Mouse (Mus musculus): ENCODE data around the gene Efcab11.

The Efcab11 gene

DNA sequence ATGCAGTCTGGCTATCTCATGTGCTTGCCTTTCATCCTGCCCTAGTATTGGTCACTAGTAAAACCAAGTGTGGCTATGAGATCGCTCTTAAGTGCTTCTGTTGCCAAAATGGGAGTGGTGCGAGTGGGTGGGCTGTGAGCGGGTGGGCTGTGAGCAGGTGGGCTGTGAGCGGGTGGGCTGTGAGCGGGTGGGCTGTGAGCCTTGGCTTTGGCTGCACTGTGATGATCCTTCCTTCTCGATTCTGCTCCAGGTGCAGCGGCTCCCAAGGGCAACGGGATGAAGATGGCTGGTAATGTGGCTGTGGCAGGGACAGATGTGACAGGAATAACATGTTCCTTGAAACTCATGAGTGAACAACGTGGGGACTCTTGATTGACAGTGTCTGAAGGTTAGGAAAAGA, 128.0 kb downstream of the Efcab11 start:
- no peak for DNase-seq (ENCODE audit: low read depth, low spot score)

DNA sequence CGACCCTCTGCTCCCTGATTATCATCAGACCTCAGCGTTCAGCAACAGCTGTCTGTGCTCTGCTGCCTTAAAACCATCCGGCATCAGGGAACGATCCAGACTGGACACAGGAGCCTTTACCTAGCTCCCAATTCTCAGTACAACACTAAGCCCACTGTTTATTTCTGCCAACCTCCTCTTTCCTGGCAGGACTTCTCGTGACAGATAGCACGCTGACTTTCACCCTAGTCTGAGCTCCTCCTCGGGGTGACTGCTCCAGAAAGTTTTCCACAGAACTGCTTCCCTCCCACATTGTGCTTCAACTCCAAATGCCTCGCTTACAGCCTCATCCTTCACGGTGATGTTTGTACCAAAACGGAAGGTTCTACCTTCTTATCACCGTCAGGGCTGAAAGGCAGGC, 131.3 kb downstream of the Efcab11 start:
- no peak for DNase-seq (ENCODE audit: low read depth, low spot score)

DNA sequence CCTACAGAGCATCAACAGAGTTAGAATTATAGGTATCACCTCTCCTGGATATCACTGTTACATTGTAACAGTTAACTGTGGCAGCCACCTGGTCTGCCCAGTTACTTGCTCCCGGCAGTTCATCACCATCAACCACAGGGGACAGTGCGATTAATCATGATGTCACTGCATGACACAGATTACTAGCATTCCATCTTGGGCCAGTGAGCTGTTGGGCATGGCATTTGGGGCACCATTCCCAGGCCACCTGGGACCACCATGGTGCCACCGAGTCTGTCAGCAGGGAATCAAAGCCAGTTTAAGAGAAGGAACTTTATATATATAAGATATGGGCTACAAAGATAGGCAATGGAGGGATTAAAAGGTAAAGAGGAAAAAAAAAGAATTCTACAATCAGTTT, 134.8 kb downstream of the Efcab11 start:
- no peak for DNase-seq (ENCODE audit: low read depth, low spot score)

DNA sequence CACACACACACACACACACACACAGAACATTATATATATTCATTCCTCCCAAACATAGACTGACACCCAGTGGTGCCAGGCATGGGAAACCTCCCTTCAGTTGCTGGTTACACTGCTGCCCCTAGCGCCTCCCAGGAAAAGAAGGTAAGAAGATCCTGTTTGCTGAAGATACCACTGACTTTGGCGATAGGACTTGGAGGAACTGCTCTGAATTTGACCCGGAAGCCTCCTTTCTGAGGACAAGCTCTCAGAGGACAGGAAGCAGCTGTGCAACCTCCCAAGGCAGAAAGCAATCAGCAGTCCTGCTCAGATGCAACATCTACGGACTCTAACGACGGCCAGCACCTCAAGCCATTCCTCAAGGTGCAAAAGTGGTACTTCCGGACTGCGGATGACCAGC, 142.6 kb downstream of the Efcab11 start:
- peak; percentile 60 for DNase-seq (ENCODE audit: low read depth, low spot score)

DNA sequence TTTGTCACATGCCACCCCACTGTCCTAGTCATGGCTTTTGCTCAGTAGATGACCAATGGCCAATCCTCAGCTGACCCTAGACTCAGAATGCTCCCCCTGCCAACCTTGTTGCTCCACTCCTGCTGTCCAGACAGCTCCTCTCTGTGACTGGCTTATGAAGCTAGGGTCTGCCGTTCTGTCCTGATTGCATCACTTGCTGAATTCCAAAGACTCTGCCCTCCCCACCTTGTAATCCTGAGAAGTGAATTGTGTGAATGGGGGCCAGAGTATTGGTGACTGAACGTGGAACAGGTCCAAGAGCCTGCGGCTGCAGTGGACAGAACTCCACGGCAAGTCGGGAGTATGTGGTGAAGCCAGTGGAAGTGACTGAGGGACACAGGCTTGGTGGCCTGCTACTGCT, 145.0 kb downstream of the Efcab11 start:
- DNase-seq (ENCODE audit: low read depth, low spot score): no peak

DNA sequence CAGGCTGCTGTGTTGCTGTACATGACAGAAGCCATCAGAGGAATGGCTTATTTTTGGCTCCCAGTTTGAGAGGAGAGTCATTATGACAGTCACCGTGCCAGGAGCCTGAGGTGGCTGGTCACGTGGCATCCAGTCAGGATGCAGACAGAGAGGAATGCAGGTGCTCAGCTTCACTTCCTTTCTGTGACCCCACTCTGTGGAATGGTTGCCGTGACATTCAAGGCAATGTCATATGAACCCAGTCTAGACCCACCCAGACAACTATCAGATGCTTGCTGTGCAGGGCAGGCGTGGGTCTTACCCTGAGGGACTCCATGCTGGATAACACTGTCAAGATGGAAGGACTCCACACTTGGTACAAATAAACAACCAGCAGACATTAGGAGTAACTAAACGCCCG, 146.0 kb downstream of the Efcab11 start:
- DNase-seq (ENCODE audit: low read depth, low spot score): no peak

DNA sequence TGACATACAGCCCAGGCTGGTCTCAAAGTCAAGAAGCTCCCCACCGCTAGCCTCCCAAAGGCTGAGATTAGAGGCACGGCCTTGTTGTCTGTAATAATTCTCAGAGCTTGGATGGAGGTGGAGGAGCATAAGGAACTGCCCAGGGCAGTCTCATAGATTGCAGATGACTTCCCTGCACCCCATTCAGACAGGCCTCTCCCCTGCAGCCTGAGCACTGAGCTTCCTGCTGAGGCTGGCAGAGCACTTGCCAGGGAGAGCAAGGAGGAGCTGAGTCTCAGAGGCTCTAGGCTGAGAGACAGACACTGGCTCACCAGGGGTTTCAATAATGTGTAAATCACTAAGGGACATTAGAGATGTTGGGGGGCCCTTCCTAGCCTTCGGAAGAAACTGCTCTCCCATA, 147.3 kb downstream of the Efcab11 start:
- DNase-seq (ENCODE audit: low read depth, low spot score): peak; percentile 13

DNA sequence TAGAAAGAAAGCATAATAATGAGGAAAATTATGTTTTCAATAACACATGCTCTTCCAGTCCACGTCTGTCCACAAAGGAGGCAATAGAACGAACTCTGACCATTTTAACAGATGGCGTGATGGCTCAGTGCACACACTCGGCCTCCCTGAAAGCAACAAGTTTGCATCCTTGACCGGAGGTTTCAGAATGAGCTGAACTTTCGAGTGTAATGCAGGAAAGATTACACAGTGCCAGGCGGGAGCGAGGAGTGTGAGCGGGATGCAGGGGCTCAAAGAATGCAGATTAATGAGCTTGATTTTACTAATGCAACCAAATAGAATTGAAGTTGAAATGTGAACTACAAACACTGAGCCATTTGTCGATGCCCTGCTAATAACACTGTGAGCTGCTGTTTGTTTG, 149.1 kb downstream of the Efcab11 start:
- DNase-seq (ENCODE audit: low read depth, low spot score): no peak

DNA sequence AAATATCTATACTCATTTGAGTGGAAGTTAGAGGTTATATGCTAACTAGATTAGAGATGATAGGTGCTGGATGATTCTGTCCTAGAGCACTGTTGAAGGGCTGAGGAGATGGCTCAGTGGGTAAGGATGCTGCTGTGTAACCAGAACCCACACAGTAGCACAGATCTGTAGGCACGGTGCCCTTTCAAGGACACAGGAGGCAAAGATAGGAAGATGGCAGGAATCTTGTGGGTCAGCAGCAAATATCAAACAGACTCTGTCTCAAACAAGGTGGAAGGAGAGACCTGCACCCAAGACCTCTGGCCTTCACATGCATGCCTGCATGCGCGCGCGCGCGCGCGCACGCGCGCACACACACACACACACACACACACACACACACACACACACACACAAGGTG, 160.0 kb downstream of the Efcab11 start:
- peak; percentile 28 for DNase-seq (ENCODE audit: low read depth, low spot score)

DNA sequence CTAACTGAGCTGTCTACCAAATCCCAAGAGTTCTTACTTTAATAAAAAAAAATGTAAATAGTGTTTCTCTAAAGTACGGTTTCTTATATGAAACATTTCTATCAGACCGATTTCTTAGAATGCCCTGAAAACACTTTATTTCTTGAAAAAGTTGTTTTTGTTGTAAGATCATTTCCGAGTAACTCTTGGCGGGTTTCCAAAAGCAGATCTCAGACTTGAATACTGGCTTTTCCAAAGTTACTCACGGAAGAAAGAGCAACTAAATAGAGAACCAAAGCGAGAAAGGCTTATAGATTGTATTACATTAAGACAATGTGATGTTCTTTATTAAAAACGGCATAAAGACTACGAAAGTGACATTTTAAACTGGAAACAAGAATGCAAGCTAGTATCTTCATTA, 160.4 kb downstream of the Efcab11 start:
- DNase-seq (ENCODE audit: low read depth, low spot score): peak; percentile 58

DNA sequence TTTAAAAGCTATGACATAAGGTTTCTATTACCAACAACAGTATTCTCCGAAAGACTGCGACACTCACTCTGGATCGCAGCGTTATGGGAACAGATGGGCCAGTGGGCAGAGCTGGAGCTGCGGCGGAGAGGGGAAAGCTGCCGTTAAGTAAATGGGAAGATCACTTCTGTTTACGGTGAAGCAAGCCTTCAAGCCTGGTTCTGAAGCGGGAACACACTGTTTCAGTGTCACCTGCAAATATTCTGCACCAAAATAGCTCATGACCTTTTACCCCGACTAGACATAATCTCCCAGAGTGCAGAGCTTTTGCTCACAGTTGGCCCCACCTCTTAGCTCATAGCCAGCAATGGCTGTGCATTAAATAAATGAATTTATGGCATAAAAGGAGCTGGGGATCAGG, 162.9 kb downstream of the Efcab11 start:
- DNase-seq (ENCODE audit: low read depth, low spot score): no peak

DNA sequence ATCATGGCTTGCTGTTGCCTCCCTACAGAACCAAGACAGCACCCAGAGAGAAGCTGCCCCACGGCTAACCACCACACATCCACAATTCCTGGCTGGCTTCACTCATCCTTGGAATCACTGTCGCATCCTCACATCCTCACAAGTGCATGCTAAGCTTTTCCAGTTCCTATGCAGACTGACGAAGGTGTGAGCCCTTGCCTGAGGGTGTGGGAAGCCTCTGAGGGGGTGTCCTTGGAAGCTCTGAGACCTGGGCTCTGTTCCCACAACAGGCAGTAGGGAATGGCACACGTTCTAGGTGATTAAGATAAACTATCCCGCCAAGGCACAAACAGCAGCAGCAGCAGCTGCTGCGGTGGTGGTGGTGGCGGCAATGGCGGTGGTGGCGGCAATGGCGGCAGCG, 164.5 kb downstream of the Efcab11 start:
- DNase-seq (ENCODE audit: low read depth, low spot score): no peak

DNA sequence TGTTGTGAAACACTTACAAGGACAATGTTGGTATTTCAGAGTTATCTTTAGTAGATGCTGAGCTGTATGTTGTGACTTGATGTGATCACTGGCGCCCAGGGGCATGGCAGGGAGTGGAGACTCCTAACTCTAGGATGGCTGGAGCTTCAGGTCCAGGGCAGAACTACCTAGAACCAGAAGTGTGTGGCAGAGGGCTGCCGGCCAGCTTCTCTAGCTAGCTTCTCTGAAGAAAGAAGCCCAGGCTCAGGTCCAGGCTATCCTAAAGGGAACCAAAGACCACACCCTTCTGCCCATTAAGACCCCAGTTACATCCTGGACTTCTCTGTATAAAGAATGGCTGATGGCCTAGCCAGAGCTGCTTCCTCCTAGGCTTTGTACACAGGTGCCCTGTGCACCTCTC, 166.1 kb downstream of the Efcab11 start:
- DNase-seq (ENCODE audit: low read depth, low spot score): no peak

DNA sequence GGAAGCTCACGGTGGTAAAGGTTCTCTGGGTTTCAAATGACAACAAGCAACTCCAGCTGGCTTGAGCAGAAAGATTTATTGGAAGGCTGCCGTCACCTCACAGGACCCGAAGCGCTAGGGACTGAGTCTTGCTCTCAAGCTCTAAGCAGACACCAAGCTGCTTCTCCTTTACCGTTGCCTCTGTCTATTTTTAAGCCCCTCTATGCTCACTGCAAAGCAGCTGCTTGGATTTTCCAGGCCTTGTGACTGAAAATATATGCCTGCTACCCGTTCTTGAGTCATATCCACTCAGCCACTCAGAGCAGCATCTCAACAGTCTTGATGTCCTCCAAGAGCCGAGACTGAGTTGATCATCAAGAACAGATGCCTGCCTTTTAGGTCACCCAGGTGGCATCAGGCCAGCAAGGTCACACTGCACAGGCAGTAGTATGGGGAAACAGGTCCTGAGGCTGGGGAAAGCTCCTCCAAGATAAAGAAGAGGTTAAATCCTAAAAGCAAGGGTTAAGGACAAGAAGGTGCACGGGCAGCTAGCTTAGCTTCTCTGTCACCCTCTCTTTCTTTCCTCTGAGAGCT, 168.1 kb downstream of the Efcab11 start:
- DNase-seq (ENCODE audit: low read depth, low spot score): no peak

DNA sequence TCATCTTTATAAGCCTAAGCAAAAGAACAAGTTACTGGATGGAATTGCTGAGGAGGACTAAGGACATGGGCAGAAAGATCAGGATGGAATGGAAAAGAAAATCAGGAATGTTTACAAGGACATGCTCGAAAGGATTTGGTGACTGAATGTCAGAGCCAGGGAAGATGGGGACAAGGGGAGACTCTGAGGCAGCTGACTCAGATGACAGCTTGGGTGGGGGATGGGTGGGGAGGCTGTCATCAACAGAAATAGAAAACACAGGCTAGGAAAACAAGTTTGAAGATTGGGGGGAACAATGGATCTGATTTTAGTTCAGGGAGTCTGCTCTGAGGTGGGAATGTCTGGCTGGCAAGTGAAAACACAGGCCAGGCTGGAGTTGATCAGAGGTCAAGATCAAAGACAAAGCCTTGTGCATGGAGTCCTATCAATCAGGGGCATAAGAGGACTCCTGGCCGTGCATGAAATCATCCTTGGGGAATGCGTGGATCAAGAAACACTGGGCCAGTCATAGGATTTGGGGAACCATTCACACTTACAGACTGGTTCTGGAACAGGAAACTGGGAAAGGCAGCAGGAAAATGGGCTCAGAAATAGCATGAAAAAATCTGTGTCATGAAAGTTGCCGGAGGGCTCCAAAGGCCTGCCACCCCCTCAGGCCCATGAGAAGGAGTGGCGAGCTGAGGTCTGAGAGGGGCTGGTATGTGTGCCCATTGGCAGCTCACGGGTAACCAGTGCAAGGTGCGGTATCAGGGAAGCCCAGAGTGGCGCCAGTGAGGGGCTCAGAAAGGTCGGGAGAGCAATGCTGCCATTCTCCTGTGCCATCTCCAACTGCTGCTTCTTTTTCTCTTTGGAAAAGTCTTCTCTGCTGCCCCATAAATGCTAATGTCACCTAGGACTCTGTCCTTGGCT, 168.9 kb downstream of the Efcab11 start:
- no peak for DNase-seq (ENCODE audit: low read depth, low spot score)

DNA sequence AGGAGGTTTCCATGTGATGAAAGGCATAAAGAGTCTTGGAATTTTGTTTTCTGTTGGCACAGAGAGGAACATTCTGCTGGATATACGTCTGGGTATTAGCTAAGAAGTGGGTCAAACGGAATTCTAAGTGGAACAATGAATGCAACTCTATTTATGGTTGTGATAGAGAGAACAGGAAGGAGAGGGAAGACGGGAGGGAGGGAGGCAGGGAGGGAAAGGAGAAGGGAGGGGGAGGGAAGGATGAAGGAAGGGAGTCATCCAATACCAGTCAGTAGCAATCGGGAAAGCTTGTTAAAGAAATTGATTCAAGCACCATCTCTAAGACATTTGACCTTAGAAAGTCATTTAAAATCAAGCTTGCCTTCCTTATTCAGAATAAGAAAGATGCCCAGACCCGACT, 172.0 kb downstream of the Efcab11 start:
- DNase-seq (ENCODE audit: low read depth, low spot score): no peak

DNA sequence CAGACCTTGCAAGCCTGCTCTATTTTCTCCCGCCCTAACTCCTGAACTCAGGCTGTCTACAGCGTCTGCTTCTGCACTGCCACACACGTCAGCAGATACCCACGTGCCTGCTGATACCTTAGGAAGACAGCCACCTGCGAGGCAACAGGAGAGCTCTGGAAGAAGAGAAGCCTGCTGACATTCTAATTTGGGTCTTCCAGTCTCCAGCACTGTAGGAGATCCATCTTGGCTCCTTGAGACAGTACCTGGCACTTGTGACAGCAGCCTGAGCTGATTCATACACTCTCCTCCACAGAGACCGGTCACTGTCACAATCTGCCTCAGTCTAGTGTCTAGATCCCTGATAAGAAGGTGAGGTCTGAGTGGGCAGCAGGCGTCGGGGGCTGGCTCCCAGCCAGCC, 182.0 kb downstream of the Efcab11 start:
- DNase-seq (ENCODE audit: low read depth, low spot score): no peak

DNA sequence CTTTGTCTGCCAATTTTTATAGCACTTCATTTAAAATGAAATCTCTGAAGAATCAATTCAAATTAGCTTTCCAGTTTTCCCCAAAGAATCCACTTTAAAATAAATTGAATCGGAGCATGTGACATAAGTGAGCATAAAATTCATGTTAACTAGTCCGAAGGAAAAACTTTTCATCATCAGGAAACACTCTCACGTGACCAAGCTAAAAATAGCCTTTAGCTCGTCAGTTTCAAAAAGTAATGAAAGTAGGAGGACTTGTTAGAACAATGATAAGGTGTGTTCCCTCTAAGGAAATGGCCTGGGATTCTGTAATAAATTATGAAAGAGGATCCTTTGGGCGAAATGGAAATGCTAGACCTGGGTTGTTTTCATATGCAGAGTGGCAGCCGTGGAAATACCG, 183.9 kb downstream of the Efcab11 start:
- peak; percentile 35 for DNase-seq (ENCODE audit: low read depth, low spot score)

DNA sequence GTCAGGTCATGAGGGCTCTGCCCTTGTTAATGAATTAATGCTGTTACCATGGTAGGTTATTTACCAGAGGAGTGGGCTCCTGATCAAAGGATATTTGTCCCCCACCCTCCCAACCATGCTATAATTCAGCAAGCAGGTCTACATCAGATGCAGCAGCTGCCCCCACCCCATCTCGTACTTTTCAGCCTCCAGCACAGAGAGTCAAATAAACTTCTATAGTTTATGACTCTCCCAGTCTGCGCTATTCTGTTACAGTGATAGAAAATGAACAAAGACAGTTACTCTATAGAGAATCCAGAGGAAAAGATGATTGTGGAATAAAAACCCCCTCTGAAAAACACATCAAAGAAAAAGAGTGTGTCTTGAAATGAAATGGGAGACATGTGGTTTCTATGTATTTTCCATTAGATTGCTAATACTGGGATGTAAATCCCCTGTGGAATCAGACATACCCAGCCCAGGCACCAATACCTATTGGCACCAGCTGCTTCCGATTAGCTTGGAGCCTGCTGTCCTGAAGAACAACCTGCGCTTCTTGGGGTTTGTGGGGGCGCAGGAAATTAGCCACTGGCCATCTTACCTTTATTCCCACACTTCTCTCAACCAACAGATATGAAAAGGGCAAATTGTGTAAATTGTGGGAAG, 184.7 kb downstream of the Efcab11 start:
- DNase-seq (ENCODE audit: low read depth, low spot score): no peak

DNA sequence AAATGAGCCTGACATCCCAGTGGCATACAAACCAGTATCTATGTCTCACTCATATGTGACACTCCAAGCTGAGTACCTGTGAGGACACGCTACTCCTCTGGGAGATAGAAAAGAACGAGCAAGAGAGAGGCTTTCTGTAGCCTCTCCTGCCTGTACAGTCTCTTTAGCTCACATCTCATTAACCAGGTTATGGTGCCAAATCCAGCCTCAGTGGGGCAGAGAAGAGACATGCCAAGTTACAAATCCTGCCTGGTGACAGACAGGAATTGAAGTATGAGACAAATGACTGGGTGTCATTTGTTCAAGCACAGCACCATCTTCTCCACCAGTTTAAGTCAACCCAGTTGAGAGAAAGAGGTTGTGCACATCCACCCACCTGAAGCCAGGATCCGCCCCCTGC, 190.2 kb downstream of the Efcab11 start:
- DNase-seq (ENCODE audit: low read depth, low spot score): no peak

DNA sequence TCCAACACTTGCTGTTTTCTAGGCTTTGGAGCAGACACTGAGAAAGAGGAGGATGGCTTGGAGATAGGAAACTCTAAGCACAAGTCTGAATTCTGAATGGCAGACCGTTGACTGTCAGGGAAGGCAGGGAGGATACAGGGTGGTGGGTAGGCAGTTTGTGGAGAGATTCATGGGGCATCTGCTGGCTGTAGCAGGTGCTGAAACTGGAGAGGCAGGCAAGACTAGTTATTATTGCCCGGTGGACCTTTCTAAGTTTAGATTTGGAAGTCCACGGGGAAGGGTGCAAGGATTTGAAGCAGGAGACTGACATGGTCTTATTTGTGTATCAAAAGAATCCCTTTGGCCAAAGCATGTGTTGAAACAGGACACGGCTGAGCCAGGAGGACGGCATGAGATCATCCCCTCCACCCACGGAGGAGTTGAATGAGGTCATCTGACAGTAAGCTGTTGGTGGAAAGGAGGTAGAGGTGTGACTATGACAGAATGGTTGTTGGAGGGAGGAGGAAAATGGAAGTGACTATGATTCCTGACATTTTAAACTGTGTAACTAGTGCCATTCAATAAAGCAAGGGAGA, 197.7 kb downstream of the Efcab11 start:
- DNase-seq (ENCODE audit: low read depth, low spot score): peak; percentile 37

DNA sequence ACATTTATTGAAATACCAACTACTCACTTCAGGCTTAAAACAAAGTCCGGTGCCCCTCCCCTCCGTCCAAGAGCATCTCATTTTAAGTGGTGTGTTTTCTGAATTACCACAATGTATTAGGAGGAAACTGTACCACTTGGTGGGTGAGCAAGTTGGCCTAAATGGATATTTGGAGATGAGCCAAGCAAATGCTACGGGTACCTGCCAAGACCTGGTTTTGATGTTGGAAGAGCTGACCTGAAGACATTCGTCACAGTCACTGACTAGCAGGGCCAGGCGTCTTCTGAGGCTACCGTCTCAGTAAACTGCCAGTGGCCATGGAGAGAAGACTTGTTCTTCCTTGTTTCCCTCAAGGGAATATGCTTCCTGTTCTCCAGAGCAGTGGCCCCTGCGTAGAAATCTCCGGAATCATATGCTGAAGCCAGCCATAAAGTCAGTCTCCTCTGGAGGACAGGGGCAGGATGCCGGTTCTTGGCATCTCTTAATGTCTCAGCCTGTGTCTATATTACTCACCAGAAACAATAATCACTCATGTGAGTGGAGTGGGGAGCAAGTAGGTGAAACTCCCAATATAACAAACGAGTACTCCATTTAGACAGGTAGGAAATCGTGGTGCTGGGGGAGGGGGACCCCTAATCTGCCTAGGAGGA, 198.7 kb downstream of the Efcab11 start:
- DNase-seq (ENCODE audit: low read depth, low spot score): no peak
